Mouse (Mus musculus) heart, adult 2 months (tissue): ENCODE data around the gene Tubb1. TPM values are rescaled to one million over a fixed set of nuclear protein-coding genes. Genes with fewer than 3 reads are reported as not detected.

Source experiments
- DNase-seq, 2 experiments: peaks; one replicate each; pipeline ENCODE4 v3.0.0; 2021
- H3K27ac ChIP-seq: fragments of 200-600 bp; 2 replicates; pipeline ENCODE4 v1.8.1; 2022
- H3K27me3 ChIP-seq: fragments of 200-500 bp; 2 replicates; pipeline ENCODE4 v1.6.1; 2012; ENCODE audit warnings: mild to moderate bottlenecking, low read length, inconsistent platforms, mixed read lengths; ENCODE audit not compliant: control insufficient read depth, insufficient read depth
- H3K36me3 ChIP-seq: fragments of 200-500 bp; 2 replicates; pipeline ENCODE4 v1.6.1; 2012; ENCODE audit warnings: low read length, inconsistent platforms; ENCODE audit not compliant: control insufficient read depth, insufficient read depth
- H3K4me1 ChIP-seq: fragments of 200-500 bp; 2 replicates; pipeline ENCODE4 v1.6.1; 2011; ENCODE audit warnings: low read length; ENCODE audit not compliant: control insufficient read depth, insufficient read depth
- H3K4me3 ChIP-seq: fragments of 200-600 bp; 2 replicates; pipeline ENCODE4 v1.8.1; 2022
- H3K79me2 ChIP-seq: fragments of 200-500 bp; replicated peaks from 2 replicates; pipeline ENCODE4 v1.6.1; 2012; ENCODE audit warnings: mild to moderate bottlenecking, inconsistent platforms, low read length, moderate library complexity, mixed read lengths; ENCODE audit not compliant: control insufficient read depth, insufficient read depth
- H3K9ac ChIP-seq: fragments of 200-500 bp; 2 replicates; pipeline ENCODE4 v1.6.1; 2012; ENCODE audit warnings: low read depth, mild to moderate bottlenecking, control low read depth, inconsistent platforms, low read length, mixed read lengths
- CTCF ChIP-seq: fragments of 200-600 bp; IDR thresholded peaks from 2 replicates; pipeline ENCODE4 v1.8.1; 2022; ENCODE audit warnings: antibody characterized with exemption, mild to moderate bottlenecking, moderate library complexity
- EP300 ChIP-seq: fragments of 200-500 bp; IDR thresholded peaks from 2 replicates; pipeline ENCODE4 v1.6.1; 2011; ENCODE audit warnings: low read depth, low read length, control low read depth; ENCODE audit not compliant: insufficient read depth
- POLR2A ChIP-seq: fragments of 200-500 bp; IDR thresholded peaks from 2 replicates; pipeline ENCODE4 v1.6.1; 2011; ENCODE audit warnings: mild to moderate bottlenecking, low read depth, low read length, control low read depth; ENCODE audit not compliant: insufficient read depth
- WGBS: fragments of 180-500 bp; shearing (Covaris S2); methylation state at CpG from one replicate; pipeline ENCODE4 v1.1.7; 2018; 5-methylcytosine and 5-hydroxymethylcytosine counted together
- intact Hi-C: fragments of 180-260 bp; cut with DNase I; formaldehyde crosslinking; loops from one replicate; pipeline ENCODE4 v1.15.1; 2025
- polyA plus RNA-seq: library from polyadenylated mRNA; depleted of rRNA; stranded (reverse); fragments of >200 nt; gene quantifications from 2 replicates; pipeline ENCODE4 v1.2.3, GENCODE M21; 2012
- total RNA-seq, 2 experiments: library from RNA; stranded (reverse); gene quantifications; 2 replicates each; pipeline ENCODE4 v1.2.3; 2021

Gene Tubb1
- total and polyA plus RNA-seq, 3 experiments, result 4.1 to 21.4 (median 9.7) TPM

DNA sequence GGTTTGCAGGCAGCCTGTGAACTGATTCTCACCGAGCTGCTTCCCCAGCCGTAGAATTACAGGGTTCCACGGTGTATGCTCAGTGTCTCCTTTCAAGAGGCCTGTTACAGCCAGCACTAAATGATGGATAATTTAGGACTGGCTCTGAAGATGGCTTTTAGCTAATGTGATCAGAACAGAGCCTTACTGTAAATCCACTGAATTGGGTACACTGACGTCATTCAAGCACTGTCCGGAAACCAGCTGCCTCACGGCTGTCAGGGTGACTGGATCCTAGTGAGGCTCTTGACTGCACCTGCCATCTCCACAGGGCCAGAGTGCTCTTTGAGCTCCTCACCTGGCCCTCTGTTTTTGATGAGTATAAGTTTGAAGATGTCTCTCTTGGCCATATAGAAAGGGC, 29.4 kb upstream of the Tubb1 start:
- intact Hi-C loops, result no loop called here
- Histone ChIP-seq H3K27ac (no peak overlapping the region), H3K79me2 (no peaks in the 10 kb centered on the region), H3K4me1 (no peaks in the 10 kb centered on the region; the same call in 1 of the 2 replicates), H3K4me3 (no peak overlapping the region), H3K36me3 (no peaks in the 10 kb centered on the region), H3K9ac (no peak overlapping the region), H3K27me3 (no peaks in the 10 kb centered on the region)
- WGBS, result 90% methylated on average over 6 of the region's 6 CpGs
- DNase-seq, result no peak
- TF ChIP-seq CTCF (no peak), EP300 (no peak), POLR2A (no peak)

DNA sequence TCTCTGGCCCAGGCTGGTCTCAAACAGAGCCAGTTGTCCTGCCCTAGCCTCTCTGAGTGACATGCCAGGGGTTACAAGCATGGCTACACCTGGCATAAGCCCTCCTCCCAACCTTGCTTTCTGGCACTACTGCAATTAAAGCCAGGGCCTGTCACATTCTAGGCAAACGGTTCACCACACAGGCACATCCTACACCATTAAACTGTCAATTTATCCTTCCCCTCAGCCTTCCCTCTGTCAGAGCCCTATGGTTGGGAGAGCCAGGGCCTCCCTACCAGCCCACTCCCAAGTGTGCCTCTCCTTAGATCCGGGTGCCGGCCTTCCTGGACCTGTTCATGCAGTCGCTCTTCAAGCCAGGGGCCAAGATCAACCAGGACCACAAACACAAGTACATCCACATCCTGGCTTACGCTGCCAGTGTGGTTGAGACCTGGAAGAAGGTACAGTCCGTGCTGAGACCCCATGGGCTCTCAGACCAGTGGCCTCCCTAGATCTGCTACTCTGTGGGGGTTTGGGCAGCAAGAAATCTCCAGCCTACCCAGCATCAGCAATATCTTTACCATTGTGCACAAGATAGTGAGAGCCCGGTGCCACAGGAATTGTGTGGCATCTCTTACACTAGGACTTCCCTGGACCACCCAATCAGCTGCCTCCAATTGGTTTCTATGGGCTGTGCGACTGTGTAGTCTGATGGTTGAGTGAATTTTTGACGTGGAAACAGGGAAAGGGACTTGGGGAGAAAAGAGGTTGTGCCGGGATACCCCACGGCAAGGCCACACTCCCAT, 26.0 kb upstream of the Tubb1 start:
- Histone ChIP-seq H3K27me3 (no peaks in the 10 kb centered on the region), H3K9ac (no peak overlapping the region), H3K4me3 (no peak overlapping the region), H3K27ac (no peak overlapping the region), H3K79me2 (no peaks in the 10 kb centered on the region), H3K36me3 (no peaks in the 10 kb centered on the region), H3K4me1 (no peaks in the 10 kb centered on the region)
- 89% methylated on average over 11 of the region's 11 CpGs for WGBS
- DNase-seq, result no peak
- TF ChIP-seq POLR2A (no peak), EP300 (no peak), CTCF (no peak)
- intact Hi-C loops, result no loop called here

DNA sequence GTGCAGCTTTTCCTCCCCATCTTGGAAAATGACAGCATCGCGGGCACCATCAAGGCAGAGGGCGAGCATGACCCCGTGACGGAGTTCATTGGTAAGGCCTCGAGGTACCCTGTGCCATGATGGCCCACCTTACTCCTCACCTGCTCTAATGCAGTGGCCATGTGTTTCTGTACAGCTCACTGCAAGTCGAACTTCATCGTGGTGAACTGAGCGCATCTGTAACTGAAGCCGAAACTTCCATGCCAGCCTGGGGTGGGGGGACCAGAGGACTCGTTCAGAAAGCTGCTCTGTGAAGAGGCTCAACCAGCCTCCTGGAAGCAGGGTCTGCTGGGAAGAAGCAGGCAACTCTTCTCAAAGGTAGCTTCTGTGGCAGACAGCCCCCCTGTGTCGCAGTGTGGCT, 23.6 kb upstream of the Tubb1 start:
- TF ChIP-seq EP300, result no peak
- no peak for TF ChIP-seq POLR2A
- no peak for TF ChIP-seq CTCF
- H3K4me1 ChIP-seq, result no peaks in the 10 kb centered on the region

DNA sequence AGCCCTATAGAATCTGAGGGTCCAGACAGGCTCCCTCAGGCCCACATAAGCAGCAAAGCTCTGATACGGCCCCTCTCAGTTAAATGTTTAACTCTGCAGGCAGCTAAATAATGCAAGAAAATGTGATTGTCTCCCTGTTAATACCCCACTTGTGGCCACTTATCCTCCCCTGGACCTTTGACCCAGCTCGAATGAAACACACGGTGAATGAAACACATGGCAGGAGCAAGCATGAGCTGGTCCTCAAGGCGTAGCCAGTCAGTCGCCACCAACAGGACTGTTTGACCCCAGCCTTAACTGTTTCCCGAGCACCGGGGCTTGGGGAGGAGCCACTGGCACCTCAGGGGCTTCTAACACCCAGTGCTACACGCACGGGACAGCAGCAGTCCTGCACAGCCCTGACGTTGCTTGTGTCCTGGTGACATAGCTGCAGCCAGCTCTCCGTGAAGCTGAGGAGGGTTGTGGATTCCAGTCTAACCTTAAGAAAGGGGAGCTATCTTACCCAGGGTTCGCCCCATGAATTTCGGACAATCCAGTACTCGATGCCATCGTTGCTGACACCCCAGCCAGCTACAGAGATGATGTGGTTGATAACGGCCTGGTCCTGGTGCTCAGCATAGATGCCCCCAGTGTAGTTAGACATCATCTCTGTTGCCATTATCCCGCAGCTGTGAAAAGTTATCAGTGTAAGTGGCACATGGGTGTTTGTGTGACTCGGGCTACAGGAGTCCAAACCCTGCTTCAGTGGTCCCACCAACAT, 22.2 kb upstream of the Tubb1 start:
- H3K36me3 ChIP-seq, result no peaks in the 10 kb centered on the region
- no peaks in the 10 kb centered on the region for H3K4me1 ChIP-seq
- WGBS, result 84% methylated on average over 18 of the region's 18 CpGs
- no peak overlapping the region for H3K4me3 ChIP-seq
- intact Hi-C loops, result no loop called here
- H3K9ac ChIP-seq, result no peak overlapping the region
- H3K27ac ChIP-seq, result no peak overlapping the region
- DNase-seq, result no peak
- TF ChIP-seq CTCF (no peak), POLR2A (no peak), EP300 (no peak)
- no peaks in the 10 kb centered on the region for H3K27me3 ChIP-seq
- no peaks in the 10 kb centered on the region for H3K79me2 ChIP-seq

More for the DNA sequence above, 23.6 kb upstream of the Tubb1 start:
- 93% methylated on average over 12 of the region's 12 CpGs for WGBS
- no peak overlapping the region for H3K9ac ChIP-seq
- H3K4me3 ChIP-seq, result no peak overlapping the region
- no peak for DNase-seq
- intact Hi-C loops, result no loop called here
- H3K27me3 ChIP-seq, result no peaks in the 10 kb centered on the region
- no peaks in the 10 kb centered on the region for H3K79me2 ChIP-seq
- no peak overlapping the region for H3K27ac ChIP-seq
- H3K36me3 ChIP-seq, result no peaks in the 10 kb centered on the region

DNA sequence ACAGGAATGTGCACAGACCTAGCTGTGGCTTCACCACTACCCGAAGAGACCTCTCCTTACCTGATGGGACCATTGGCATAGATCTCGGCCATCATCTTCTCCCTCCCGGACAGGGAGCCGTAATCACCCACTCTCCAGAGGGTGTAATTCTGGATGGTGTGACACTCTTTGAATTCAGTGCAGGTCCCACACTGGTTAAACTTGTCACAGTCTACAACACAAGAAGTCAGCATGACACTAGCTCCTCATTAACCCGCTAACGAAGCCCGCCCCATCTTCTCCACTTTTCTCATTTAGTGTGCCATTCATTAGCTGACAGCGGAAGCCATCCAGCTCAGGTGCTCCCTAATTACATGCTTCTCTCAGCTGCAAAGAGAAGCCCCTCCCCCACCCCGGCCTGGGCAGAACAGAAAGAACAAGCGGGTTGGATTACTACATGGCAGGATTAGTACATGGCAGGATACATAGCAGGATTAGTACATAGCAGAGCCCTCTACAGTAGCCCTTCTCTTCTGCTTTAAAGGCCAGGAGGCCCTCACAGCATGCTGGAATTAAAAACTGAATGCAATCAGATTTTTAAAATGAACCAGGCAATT, 21.4 kb upstream of the Tubb1 start:
- TF ChIP-seq EP300 (no peak), CTCF (no peak), POLR2A (no peak)
- intact Hi-C loops, result no loop called here
- Histone ChIP-seq H3K79me2 (no peaks in the 10 kb centered on the region), H3K4me1 (no peaks in the 10 kb centered on the region), H3K9ac (no peak overlapping the region), H3K36me3 (no peaks in the 10 kb centered on the region), H3K27ac (no peak overlapping the region), H3K27me3 (no peaks in the 10 kb centered on the region), H3K4me3 (no peak overlapping the region)
- 90% methylated on average over 10 of the region's 10 CpGs for WGBS
- DNase-seq, result no peak

DNA sequence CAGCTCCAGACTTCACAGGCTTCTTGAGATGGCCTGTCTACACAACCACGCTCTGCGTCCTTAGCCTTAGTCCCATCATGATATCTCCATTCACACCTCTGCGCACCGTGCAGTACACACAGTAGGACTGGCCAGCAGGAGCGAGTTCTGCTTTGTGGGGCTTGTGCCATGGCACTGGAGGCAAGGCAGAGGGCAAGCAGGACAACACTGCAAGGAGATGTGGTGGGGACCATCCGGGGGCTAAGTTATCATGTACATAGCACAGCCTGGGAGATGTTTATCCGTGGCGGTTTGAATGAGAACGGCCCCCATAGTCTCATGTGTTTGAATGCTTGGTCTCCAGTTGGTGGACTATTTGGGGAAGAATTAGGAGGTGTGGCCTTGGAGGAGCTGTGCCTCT, 15.6 kb upstream of the Tubb1 start:
- no peak overlapping the region for H3K4me3 ChIP-seq
- DNase-seq, result no peak
- H3K9ac ChIP-seq, result no peak overlapping the region
- H3K4me1 ChIP-seq, result peaks cover 5% of the 10 kb centered on the region
- no peaks in the 10 kb centered on the region for H3K36me3 ChIP-seq
- WGBS, result 95% methylated on average over 9 of the region's 9 CpGs
- TF ChIP-seq POLR2A, result no peak
- no peak for TF ChIP-seq EP300
- no peak for TF ChIP-seq CTCF
- intact Hi-C loops, result no loop called here
- H3K27ac ChIP-seq, result no peak overlapping the region
- H3K79me2 ChIP-seq, result no peaks in the 10 kb centered on the region
- no peaks in the 10 kb centered on the region for H3K27me3 ChIP-seq
